Mouse (Mus musculus): ENCODE measurements at regions not wholly inside any gene's neighbourhood (a gene's known extent, or its start where the extent isn't known, plus 50 kb on each side); places are given as distances from the start of the nearest gene placed in this dataset.
"Not testable (repeated sequence)": the region's sequence is repeated elsewhere in the genome, so short reads cannot be mapped to it uniquely, and the experiment has no call there.

DNA sequence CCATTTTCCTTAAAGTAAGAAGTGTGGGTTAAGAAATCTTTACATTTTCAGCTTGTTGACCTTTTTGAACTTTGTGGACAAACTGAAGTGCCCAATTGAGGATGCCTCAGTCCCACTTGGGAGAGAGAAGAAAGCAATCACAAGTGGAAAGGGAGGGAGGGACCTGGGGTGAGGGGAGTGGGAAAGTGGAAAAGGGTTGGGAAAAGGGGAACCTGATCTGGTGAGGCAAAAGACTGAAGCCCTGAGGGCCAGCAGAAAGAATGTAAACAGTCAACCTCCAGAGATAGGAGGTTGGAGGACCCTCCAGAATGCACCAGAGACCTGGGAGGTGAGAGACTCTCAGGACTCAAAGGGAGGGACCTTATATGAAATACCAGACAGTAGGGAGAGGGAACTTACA is 448.3 kb upstream of the Klf6 start:
- not testable (repeated sequence) for TF ChIP-seq CTCF (IDR thresholded peaks at IDR 0.05; ENCODE audit: low read depth); EP300 (optimal IDR thresholded peaks at IDR 0.05)

All from stomach, postnatal 0 days (tissue).